Mouse (Mus musculus): Measurements from ENCODE around the gene Aup1.

DNA sequence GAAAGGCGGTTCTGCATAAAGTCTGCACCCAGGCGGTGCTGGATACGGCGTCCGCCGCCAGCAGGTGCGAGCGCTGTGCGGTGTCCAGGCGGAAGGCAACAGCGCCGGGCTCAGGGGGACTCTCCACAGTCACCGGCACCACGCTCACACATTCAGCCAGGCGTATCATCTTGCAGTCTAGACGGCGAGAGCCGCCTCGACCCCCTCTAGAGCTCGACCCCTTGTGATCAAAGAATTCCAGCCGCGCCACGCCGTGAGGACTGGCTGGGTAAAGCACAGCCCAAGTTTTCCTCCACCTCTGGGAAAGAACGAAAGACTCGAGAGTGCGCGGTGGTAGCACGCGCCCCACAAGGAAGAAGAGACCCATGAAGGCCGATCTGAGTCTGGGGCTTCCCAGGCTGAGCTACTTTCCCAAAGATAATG, 21.5 kb upstream of the Aup1 start:
- no peak for TF ChIP-seq GATA1 (IDR thresholded peaks at IDR 0.05; ENCODE audit: borderline replicate concordance, low read length)
- no peak for TF ChIP-seq FLI1 (IDR thresholded peaks at IDR 0.05; ENCODE audit: low read length)

All from megakaryocyte, embryonic 14.5 days (primary cell).